Mouse (Mus musculus) hindbrain, embryonic 12.5 days (tissue): Measurements from ENCODE around the gene Lsm2. TPM values are rescaled to one million over a fixed set of nuclear protein-coding genes. Genes with fewer than 3 reads are reported as not detected.
A peak's percentile ranks its signal among the peaks of the same experiment; 100 is the strongest.

Experiments used
- ATAC-seq: fragments of 200-750 bp; cut with Nextera tagmentation; 2 replicates; pipeline ENCODE4 v1.8.0; 2017; ENCODE audit warnings: moderate TSS enrichment; ENCODE audit not compliant: low FRiP score
- H3K27ac ChIP-seq: fragments of 300-500 bp; sonication (generic); 2 replicates; pipeline ENCODE4 v1.5.1; 2016; ENCODE audit warnings: mild to moderate bottlenecking
- H3K27me3 ChIP-seq: fragments of 300-500 bp; sonication (generic); 2 replicates; pipeline ENCODE4 v1.6.1; 2016; ENCODE audit warnings: mild to moderate bottlenecking
- H3K36me3 ChIP-seq: fragments of 300-500 bp; sonication (generic); 2 replicates; pipeline ENCODE4 v1.6.1; 2016; ENCODE audit warnings: mild to moderate bottlenecking
- H3K4me1 ChIP-seq: fragments of 300-500 bp; sonication (generic); 2 replicates; pipeline ENCODE4 v1.6.1; 2016
- H3K4me2 ChIP-seq: fragments of 300-500 bp; sonication (generic); replicated peaks from 2 replicates; pipeline ENCODE4 v1.6.1; 2016; ENCODE audit warnings: mild to moderate bottlenecking
- H3K4me3 ChIP-seq: fragments of 300-500 bp; sonication (generic); 2 replicates; pipeline ENCODE4 v1.5.1; 2016; ENCODE audit warnings: mild to moderate bottlenecking
- H3K9ac ChIP-seq: fragments of 300-500 bp; sonication (generic); 2 replicates; pipeline ENCODE4 v1.6.1; 2016; ENCODE audit warnings: mild to moderate bottlenecking, moderate library complexity
- H3K9me3 ChIP-seq: fragments of 300-500 bp; sonication (generic); replicated peaks from 2 replicates; pipeline ENCODE4 v1.6.1; 2016; ENCODE audit warnings: mild to moderate bottlenecking
- WGBS: fragments of 180-500 bp; shearing (Covaris S2); methylation state at CpG from one replicate; pipeline ENCODE4 v1.1.7; 2016; 5-methylcytosine and 5-hydroxymethylcytosine counted together
- polyA plus RNA-seq: library from polyadenylated mRNA; unstranded; fragments of >200 nt; fragmentation: Nextera tagmentation; extraction: Ambion mirVana; gene quantifications from 2 replicates; pipeline ENCODE4 v1.2.1, GENCODE M21; 2016

The Lsm2 gene
- polyA plus RNA-seq, 1 experiment from 2014 or later: 158 TPM

GRCm38 (mm10) chr17:35021163-35021808, 39.6 kb downstream of the Lsm2 start:
- H3K4me2 ChIP-seq: peak overlapping the region; percentile 9; the same call in 1 of the 2 replicates

DNA sequence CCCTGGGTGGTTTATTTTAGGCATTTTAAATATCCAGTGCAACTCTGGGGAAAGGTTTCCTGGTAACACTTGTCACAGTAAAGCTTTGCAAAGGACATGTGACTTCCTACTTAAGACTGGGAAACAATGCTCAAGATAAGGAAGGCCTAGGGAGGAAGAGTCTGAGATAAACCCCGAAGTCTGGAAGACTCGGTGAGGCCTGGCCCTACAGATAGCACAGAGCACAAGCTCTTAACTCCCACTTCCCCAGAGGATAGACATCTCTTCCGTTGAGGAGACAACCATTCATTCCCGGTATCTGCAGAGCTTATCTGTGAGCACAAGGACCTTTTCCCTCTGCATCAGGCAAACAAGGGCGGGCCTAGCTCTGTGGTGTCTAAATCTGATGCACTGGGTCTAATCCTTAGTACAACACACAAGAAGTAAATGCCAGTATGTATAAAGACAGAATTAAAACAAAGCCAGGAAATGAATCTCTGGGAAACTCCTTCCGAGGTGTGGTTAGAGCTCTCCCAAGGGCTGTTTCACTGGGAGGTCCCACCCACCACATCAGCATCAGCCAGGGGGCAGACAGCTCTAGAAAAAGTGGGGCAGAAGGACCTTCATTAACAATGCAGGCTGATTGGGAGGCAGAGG, 40.3 kb downstream of the Lsm2 start:
- Histone ChIP-seq H3K4me3 (no peak overlapping the region), H3K27ac (0 out of 2 replicates have a peak overlapping the region, but pooled peaks have one; percentile 8), H3K36me3 (peaks cover 7% of the 10 kb centered on the region), H3K27me3 (no peaks in the 10 kb centered on the region; the same call in 1 of the 2 replicates), H3K9ac (no peak overlapping the region), H3K9me3 (no peaks in the 10 kb centered on the region), H3K4me2 (no peak overlapping the region), H3K4me1 (peaks cover 19% of the 10 kb centered on the region)
- 68% methylated on average over 6 of the region's 6 CpGs for WGBS
- no peak for ATAC-seq

More at GRCm38 (mm10) chr17:35021163-35021808, 39.6 kb downstream of the Lsm2 start:
- peaks cover 14% of the 10 kb centered on the region for H3K36me3 ChIP-seq
- WGBS: 6% methylated on average over 17 of the region's 17 CpGs
- ATAC-seq: peak; percentile 58
- H3K27me3 ChIP-seq: no peaks in the 10 kb centered on the region; the same call in 1 of the 2 replicates
- no peaks in the 10 kb centered on the region for H3K9me3 ChIP-seq
- H3K9ac ChIP-seq: no peak overlapping the region
- H3K4me3 ChIP-seq: no peak overlapping the region
- H3K4me1 ChIP-seq: peaks cover 18% of the 10 kb centered on the region
- H3K27ac ChIP-seq: peak overlapping the region; percentile 6; the same call in 1 of the 2 replicates

- H3K27ac ChIP-seq: no peak overlapping the region
- H3K27me3 ChIP-seq: no peaks in the 10 kb centered on the region; the same call in 1 of the 2 replicates
- peaks cover 3% of the 10 kb centered on the region; the same call in 1 of the 2 replicates for H3K36me3 ChIP-seq
- H3K9me3 ChIP-seq: no peaks in the 10 kb centered on the region
- H3K9ac ChIP-seq: no peak overlapping the region
- H3K4me3 ChIP-seq: no peak overlapping the region
- H3K4me1 ChIP-seq: peaks cover 26% of the 10 kb centered on the region
- WGBS: 96% methylated on average over 8 of the region's 8 CpGs
- H3K4me2 ChIP-seq: no peak overlapping the region
- no peak for ATAC-seq
These were observed 40.9 kb downstream of the Lsm2 start for GRCm38 (mm10) chr17:35022541-35023060.

DNA sequence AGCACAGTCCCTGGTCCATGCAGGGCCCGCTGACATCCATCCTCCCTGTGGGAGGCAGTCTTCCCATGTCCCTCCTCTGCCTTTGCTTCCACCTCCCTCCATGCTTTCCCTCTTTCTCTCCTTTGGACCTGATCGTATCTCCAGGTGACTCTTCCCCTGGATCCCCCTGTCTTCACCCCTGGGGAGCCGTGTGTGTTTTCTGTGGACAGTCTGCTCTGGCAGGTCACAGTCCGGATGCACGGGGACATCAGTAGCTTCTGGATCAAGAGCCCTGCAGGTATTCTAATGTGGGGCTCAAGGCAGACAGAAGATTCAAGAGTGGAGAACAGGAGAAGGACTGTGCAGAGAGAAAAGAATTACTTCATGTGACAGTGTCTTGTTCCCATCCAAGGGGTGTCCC, 41.6 kb downstream of the Lsm2 start:
- H3K27ac ChIP-seq: no peak overlapping the region
- no peak overlapping the region for H3K4me3 ChIP-seq
- no peak for ATAC-seq
- 81% methylated on average over 5 of the region's 5 CpGs for WGBS
- H3K9me3 ChIP-seq: no peaks in the 10 kb centered on the region
- H3K36me3 ChIP-seq: no peaks in the 10 kb centered on the region
- no peaks in the 10 kb centered on the region; the same call in 1 of the 2 replicates for H3K27me3 ChIP-seq
- H3K4me1 ChIP-seq: peaks cover 28% of the 10 kb centered on the region
- H3K9ac ChIP-seq: no peak overlapping the region
- H3K4me2 ChIP-seq: no peak overlapping the region

- Histone ChIP-seq H3K4me1 (peaks cover 28% of the 10 kb centered on the region), H3K4me3 (no peak overlapping the region), H3K27ac (no peak overlapping the region), H3K4me2 (no peak overlapping the region), H3K27me3 (no peaks in the 10 kb centered on the region; the same call in 1 of the 2 replicates), H3K9me3 (no peaks in the 10 kb centered on the region), H3K9ac (no peak overlapping the region), H3K36me3 (no peaks in the 10 kb centered on the region)
- 71% methylated on average over 4 of the region's 4 CpGs for WGBS
- no peak for ATAC-seq
These were observed 42.1 kb downstream of the Lsm2 start for GRCm38 (mm10) chr17:35023756-35024155.

GRCm38 (mm10) chr17:35024261-35024660, 42.6 kb downstream of the Lsm2 start:
- H3K9me3 ChIP-seq: no peaks in the 10 kb centered on the region
- no peak overlapping the region for H3K4me3 ChIP-seq
- 71% methylated on average over 13 of the region's 13 CpGs for WGBS
- no peak overlapping the region for H3K4me2 ChIP-seq
- H3K9ac ChIP-seq: peak overlapping the region; percentile 14; the same call in 1 of the 2 replicates
- no peaks in the 10 kb centered on the region for H3K36me3 ChIP-seq
- H3K4me1 ChIP-seq: peaks cover 28% of the 10 kb centered on the region
- no peak for ATAC-seq
- H3K27ac ChIP-seq: no peak overlapping the region
- H3K27me3 ChIP-seq: no peaks in the 10 kb centered on the region; the same call in 1 of the 2 replicates

DNA sequence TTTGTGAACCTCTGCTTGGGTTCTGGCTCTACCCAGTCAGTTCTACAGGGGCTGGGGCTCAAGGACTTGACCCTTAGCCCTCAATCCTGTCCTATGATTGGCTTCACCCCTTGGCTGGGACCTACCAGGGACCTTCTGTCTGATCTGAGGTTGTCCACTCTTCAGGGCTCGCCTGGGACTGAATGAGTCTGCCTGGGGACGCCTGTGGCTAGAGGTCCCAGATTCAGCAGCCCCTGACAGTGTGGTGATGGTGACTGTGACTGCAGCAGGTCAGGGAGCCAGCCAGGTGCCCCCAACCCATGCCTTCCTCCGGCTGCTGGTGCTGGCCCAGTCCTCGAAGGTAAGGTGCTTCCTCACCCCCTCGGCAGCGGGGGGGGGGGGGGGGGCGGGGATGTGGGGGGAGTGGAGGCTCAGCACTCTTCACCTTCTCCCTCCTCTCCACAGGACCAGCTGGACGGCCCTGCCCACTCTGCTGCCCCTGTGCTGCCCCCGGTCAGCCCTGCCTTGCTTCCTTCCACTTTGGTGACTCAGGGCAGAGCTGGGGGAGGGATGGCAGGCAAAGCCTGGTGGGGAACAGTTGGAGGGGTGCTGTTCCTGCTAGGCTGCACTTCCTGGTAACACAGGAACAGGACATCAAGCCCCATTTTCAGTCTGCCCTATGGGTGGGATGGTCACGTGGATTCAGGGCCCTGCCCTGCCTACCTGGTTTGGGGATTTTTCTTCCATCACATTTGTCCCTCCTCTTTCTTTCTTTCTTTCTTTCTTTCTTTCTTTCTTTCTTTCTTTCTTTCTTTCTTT, 43.2 kb downstream of the Lsm2 start:
- Histone ChIP-seq H3K9me3 (no peaks in the 10 kb centered on the region), H3K4me1 (peaks cover 32% of the 10 kb centered on the region), H3K36me3 (no peaks in the 10 kb centered on the region), H3K27me3 (no peaks in the 10 kb centered on the region; the same call in 1 of the 2 replicates), H3K4me3 (no peak overlapping the region), H3K27ac (no peak overlapping the region), H3K4me2 (no peak overlapping the region), H3K9ac (no peak overlapping the region)
- no peak for ATAC-seq
- 49% methylated on average over 9 of the region's 10 CpGs for WGBS

GRCm38 (mm10) chr17:35026206-35026605, 44.5 kb downstream of the Lsm2 start:
- Histone ChIP-seq H3K4me1 (peaks cover 35% of the 10 kb centered on the region), H3K27ac (no peak overlapping the region), H3K36me3 (no peaks in the 10 kb centered on the region), H3K9me3 (no peaks in the 10 kb centered on the region), H3K27me3 (no peaks in the 10 kb centered on the region; the same call in 1 of the 2 replicates), H3K4me3 (no peak overlapping the region), H3K9ac (no peak overlapping the region), H3K4me2 (no peak overlapping the region)
- no peak for ATAC-seq
- WGBS: 80% methylated on average over 5 of the region's 5 CpGs

DNA sequence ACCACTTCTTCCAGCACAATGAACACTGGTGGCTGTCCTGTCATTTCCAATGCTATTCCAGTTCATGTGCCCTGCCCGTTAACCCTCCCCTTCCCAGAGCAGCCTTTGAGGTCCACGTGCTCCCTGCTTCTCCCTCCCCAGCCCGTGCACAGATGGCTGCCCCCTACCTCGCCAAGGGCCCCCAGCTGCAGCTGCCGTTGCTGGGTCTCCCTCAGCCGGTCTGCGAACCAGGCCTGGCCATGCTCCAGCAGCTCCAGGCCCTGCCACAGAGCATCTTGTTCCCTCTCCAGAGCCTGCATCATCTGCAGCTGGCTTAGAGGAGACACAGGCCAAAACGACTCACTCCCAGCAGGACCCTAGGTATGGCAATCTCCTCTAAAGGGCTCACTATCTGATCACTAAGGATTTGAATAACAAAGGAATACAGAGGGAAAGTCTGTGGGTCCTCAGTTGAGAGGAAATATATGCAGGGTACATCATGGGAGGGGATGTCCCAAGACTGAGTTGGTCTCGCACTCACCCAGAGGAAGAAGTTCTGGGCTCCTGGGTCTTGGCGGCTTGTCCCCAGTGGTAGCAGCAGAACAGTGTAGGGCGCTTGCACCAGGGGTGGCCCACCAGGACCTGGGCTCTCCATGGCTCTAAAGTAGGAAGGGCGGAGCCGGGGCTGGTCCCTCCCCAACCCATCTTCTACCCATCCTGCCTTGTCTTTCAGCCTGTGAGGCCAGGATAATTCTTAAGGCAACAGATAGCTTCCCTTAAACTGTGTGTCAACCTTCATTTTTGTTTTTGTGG, 45.8 kb downstream of the Lsm2 start, which contains the start of gene Sapcd1:
TSS of gene Sapcd1 (minus strand) at position 740 of the 792 bp plus-strand sequence.
- ATAC-seq: peak; percentile 74
- WGBS: 33% methylated on average over 13 of the region's 13 CpGs
- Histone ChIP-seq H3K4me3 (no peak within 1 kb of the TSS), H3K36me3 (no peaks in the 10 kb centered on the region), H3K4me2 (peak within 1 kb of the TSS; percentile 20; the same call in 1 of the 2 replicates), H3K27ac (peak within 1 kb of the TSS; percentile 64), H3K9me3 (no peaks in the 10 kb centered on the region), H3K27me3 (no peaks in the 10 kb centered on the region; the same call in 1 of the 2 replicates), H3K9ac (peak within 1 kb of the TSS; percentile 27; the same call in 1 of the 2 replicates), H3K4me1 (peaks cover 27% of the 10 kb centered on the region)

GRCm38 (mm10) chr17:35028315-35028714, 46.7 kb downstream of the Lsm2 start:
- no peak for ATAC-seq
- Histone ChIP-seq H3K27ac (no peak overlapping the region), H3K27me3 (no peaks in the 10 kb centered on the region; the same call in 1 of the 2 replicates), H3K36me3 (no peaks in the 10 kb centered on the region), H3K4me2 (no peak overlapping the region), H3K9ac (no peak overlapping the region), H3K4me3 (no peak overlapping the region), H3K9me3 (no peaks in the 10 kb centered on the region), H3K4me1 (peaks cover 27% of the 10 kb centered on the region)
- WGBS: 74% methylated on average over 2 of the region's 2 CpGs
